Mouse (Mus musculus) megakaryocyte, embryonic 14.5 days (primary cell): ENCODE measurements around the gene Speg. TPM values are rescaled to one million over a fixed set of nuclear protein-coding genes. Genes with fewer than 3 reads are reported as not detected.

ENCODE experiments used
- H3K27me3 ChIP-seq: replicated peaks from 2 replicates; pipeline ENCODE3; 2012; ENCODE audit warnings: inconsistent platforms
- H3K36me3 ChIP-seq: replicated peaks from 2 replicates; pipeline ENCODE3; 2012; ENCODE audit warnings: low read length, inconsistent platforms, mixed read lengths
- H3K4me1 ChIP-seq: 2 replicates; pipeline ENCODE4 v1.6.1; 2012; ENCODE audit warnings: inconsistent platforms
- H3K4me3 ChIP-seq: replicated peaks from 2 replicates; pipeline ENCODE3; 2012; ENCODE audit warnings: moderate library complexity, mild to moderate bottlenecking, inconsistent platforms
- H3K9me3 ChIP-seq: 2 replicates; pipeline ENCODE4 v1.6.1; 2012; ENCODE audit warnings: inconsistent platforms
- FLI1 ChIP-seq: IDR thresholded peaks from 2 replicates; pipeline ENCODE4 v1.6.1; 2012; ENCODE audit warnings: low read length, inconsistent platforms, mixed read lengths
- GATA1 ChIP-seq: IDR thresholded peaks from 3 replicates; pipeline ENCODE4 v1.6.1; 2012; ENCODE audit warnings: mixed read lengths, low read length, inconsistent platforms, borderline replicate concordance
- polyA plus RNA-seq: library from polyadenylated mRNA; stranded (reverse); fragments of >175 nt; gene quantifications from 2 replicates; pipeline ENCODE4 v1.2.3, GENCODE M21; 2012; ENCODE audit warnings: low replicate concordance; ENCODE audit not compliant: insufficient read depth

The Speg gene
- polyA plus RNA-seq, 1 experiment, result 48.7 TPM

GRCm38 (mm10) chr1:75447265-75448051 lies 72.4 kb downstream of the Speg start:
- H3K4me3 ChIP-seq, result peak overlapping the region; percentile 89
- H3K36me3 ChIP-seq, result peaks cover 14% of the 10 kb centered on the region
- TF ChIP-seq FLI1 (no peak), GATA1 (no peak)
- peaks cover 75% of the 10 kb centered on the region for H3K27me3 ChIP-seq
- peaks cover 82% of the 10 kb centered on the region for H3K4me1 ChIP-seq
- H3K9me3 ChIP-seq, result no peaks in the 10 kb centered on the region

GRCm38 (mm10) chr1:75448052-75448431 lies 72.9 kb downstream of the Speg start:
- peaks cover 8% of the 10 kb centered on the region for H3K36me3 ChIP-seq
- H3K9me3 ChIP-seq, result no peaks in the 10 kb centered on the region
- peaks cover 86% of the 10 kb centered on the region for H3K4me1 ChIP-seq
- TF ChIP-seq GATA1 (no peak), FLI1 (no peak)
- H3K4me3 ChIP-seq, result peak overlapping the region; percentile 77
- H3K27me3 ChIP-seq, result peaks cover 81% of the 10 kb centered on the region

- H3K27me3 ChIP-seq, result peaks cover 90% of the 10 kb centered on the region
- no peaks in the 10 kb centered on the region for H3K9me3 ChIP-seq
- peak overlapping the region; percentile 69 for H3K4me3 ChIP-seq
- peaks cover 89% of the 10 kb centered on the region for H3K4me1 ChIP-seq
- no peaks in the 10 kb centered on the region for H3K36me3 ChIP-seq
- TF ChIP-seq FLI1, result no peak
- TF ChIP-seq GATA1, result no peak
Measured at GRCm38 (mm10) chr1:75448937-75449336, 73.8 kb downstream of the Speg start.

GRCm38 (mm10) chr1:75449377-75450135 lies 74.5 kb downstream of the Speg start:
- no peaks in the 10 kb centered on the region for H3K9me3 ChIP-seq
- no peaks in the 10 kb centered on the region for H3K36me3 ChIP-seq
- peaks cover 87% of the 10 kb centered on the region for H3K4me1 ChIP-seq
- TF ChIP-seq GATA1 (no peak), FLI1 (no peak)
- H3K4me3 ChIP-seq, result peak overlapping the region; percentile 87
- peaks cover 92% of the 10 kb centered on the region for H3K27me3 ChIP-seq

GRCm38 (mm10) chr1:75450314-75451005 lies 75.4 kb downstream of the Speg start, which contains the start of gene Asic4:
Asic4 (plus strand) TSS chr1:75450436.
- H3K4me1 ChIP-seq, result peaks cover 78% of the 10 kb centered on the region
- TF ChIP-seq FLI1, result no peak
- TF ChIP-seq GATA1, result no peak
- peaks cover 93% of the 10 kb centered on the region for H3K27me3 ChIP-seq
- H3K4me3 ChIP-seq, result peak within 1 kb of the TSS; percentile 87
- H3K9me3 ChIP-seq, result no peaks in the 10 kb centered on the region
- H3K36me3 ChIP-seq, result no peaks in the 10 kb centered on the region

GRCm38 (mm10) chr1:75451900-75452299 lies 76.8 kb downstream of the Speg start:
- peaks cover 98% of the 10 kb centered on the region for H3K27me3 ChIP-seq
- peaks cover 75% of the 10 kb centered on the region for H3K4me1 ChIP-seq
- TF ChIP-seq GATA1 (no peak), FLI1 (no peak)

GRCm38 (mm10) chr1:75455433-75455832 lies 80.3 kb downstream of the Speg start:
- Histone ChIP-seq H3K27me3 (peaks cover 98% of the 10 kb centered on the region), H3K4me1 (peaks cover 68% of the 10 kb centered on the region), H3K9me3 (no peaks in the 10 kb centered on the region), H3K36me3 (no peaks in the 10 kb centered on the region), H3K4me3 (no peak overlapping the region)
- no peak for TF ChIP-seq FLI1
- no peak for TF ChIP-seq GATA1

More at GRCm38 (mm10) chr1:75451900-75452299, 76.8 kb downstream of the Speg start:
- Histone ChIP-seq H3K36me3 (no peaks in the 10 kb centered on the region), H3K9me3 (no peaks in the 10 kb centered on the region), H3K4me3 (no peak overlapping the region)

- Histone ChIP-seq H3K4me1 (peaks cover 63% of the 10 kb centered on the region), H3K4me3 (no peak overlapping the region), H3K27me3 (peaks cover 94% of the 10 kb centered on the region), H3K36me3 (no peaks in the 10 kb centered on the region), H3K9me3 (no peaks in the 10 kb centered on the region)
- TF ChIP-seq FLI1 (no peak), GATA1 (no peak)
Measured at GRCm38 (mm10) chr1:75455948-75456347, 80.9 kb downstream of the Speg start.

GRCm38 (mm10) chr1:75456746-75457564 lies 81.9 kb downstream of the Speg start:
- TF ChIP-seq GATA1, result no peak
- TF ChIP-seq FLI1, result no peak
- Histone ChIP-seq H3K4me3 (no peak overlapping the region), H3K27me3 (peaks cover 88% of the 10 kb centered on the region), H3K36me3 (no peaks in the 10 kb centered on the region), H3K9me3 (peaks cover 4% of the 10 kb centered on the region; the same call in 1 of the 2 replicates), H3K4me1 (peaks cover 59% of the 10 kb centered on the region)
